Mouse (Mus musculus): ENCODE data around the gene Bcl9. TPM values are rescaled to one million over a fixed set of nuclear protein-coding genes. Genes with fewer than 3 reads are reported as not detected.

The Bcl9 gene
- polyA plus RNA-seq, 1 experiment from 2014 or later, result 102 TPM

GRCm38 (mm10) chr3:97180527-97180926, 117.2 kb downstream of the Bcl9 start:
- Histone ChIP-seq H3K9ac (replicated peaks; ENCODE audit: low read depth, low read length) (no peak overlapping the region), H3K4me3 (replicated peaks; ENCODE audit: low read length) (no peak overlapping the region), H3K27ac (ENCODE audit: low read length) (no peak overlapping the region), H3K4me2 (ENCODE audit: low read length) (no peak overlapping the region), H3K4me1 (replicated peaks; ENCODE audit: control insufficient read depth, insufficient read depth, low read length) (no peaks in the 10 kb centered on the region), H3K9me3 (ENCODE audit: control insufficient read depth, low read length) (no peaks in the 10 kb centered on the region), H3K36me3 (ENCODE audit: control insufficient read depth, insufficient read depth) (no peaks in the 10 kb centered on the region), H3K27me3 (replicated peaks; ENCODE audit: control insufficient read depth, insufficient read depth, low read length) (no peaks in the 10 kb centered on the region)
- ATAC-seq, result no peak
- 56% methylated on average over 6 of the region's 6 CpGs for WGBS

GRCm38 (mm10) chr3:97178885-97179284, 118.8 kb downstream of the Bcl9 start:
- Histone ChIP-seq H3K4me2 (ENCODE audit: low read length) (no peak overlapping the region), H3K36me3 (ENCODE audit: control insufficient read depth, insufficient read depth) (no peaks in the 10 kb centered on the region), H3K4me3 (replicated peaks; ENCODE audit: low read length) (no peak overlapping the region), H3K27me3 (replicated peaks; ENCODE audit: control insufficient read depth, insufficient read depth, low read length) (no peaks in the 10 kb centered on the region), H3K9ac (replicated peaks; ENCODE audit: low read depth, low read length) (no peak overlapping the region), H3K27ac (ENCODE audit: low read length) (no peak overlapping the region), H3K4me1 (replicated peaks; ENCODE audit: control insufficient read depth, insufficient read depth, low read length) (no peaks in the 10 kb centered on the region), H3K9me3 (ENCODE audit: control insufficient read depth, low read length) (no peaks in the 10 kb centered on the region)
- ATAC-seq, result no peak
- WGBS, result 65% methylated on average over 6 of the region's 6 CpGs

- H3K27ac ChIP-seq (ENCODE audit: low read length), result no peak overlapping the region
- no peaks in the 10 kb centered on the region for H3K9me3 ChIP-seq (ENCODE audit: control insufficient read depth, low read length)
- no peaks in the 10 kb centered on the region for H3K36me3 ChIP-seq (ENCODE audit: control insufficient read depth, insufficient read depth)
- 85% methylated on average over 5 of the region's 5 CpGs for WGBS
- no peak overlapping the region for H3K4me3 ChIP-seq (replicated peaks; ENCODE audit: low read length)
- H3K27me3 ChIP-seq (replicated peaks; ENCODE audit: control insufficient read depth, insufficient read depth, low read length), result no peaks in the 10 kb centered on the region
- H3K4me1 ChIP-seq (replicated peaks; ENCODE audit: control insufficient read depth, insufficient read depth, low read length), result no peaks in the 10 kb centered on the region
- H3K9ac ChIP-seq (replicated peaks; ENCODE audit: low read depth, low read length), result no peak overlapping the region
- H3K4me2 ChIP-seq (ENCODE audit: low read length), result no peak overlapping the region
- ATAC-seq, result no peak
These were observed 125.1 kb downstream of the Bcl9 start for GRCm38 (mm10) chr3:97172632-97173031.

GRCm38 (mm10) chr3:97172231-97172630, 125.5 kb downstream of the Bcl9 start:
- H3K4me1 ChIP-seq (replicated peaks; ENCODE audit: control insufficient read depth, insufficient read depth, low read length), result no peaks in the 10 kb centered on the region
- no peak overlapping the region for H3K4me3 ChIP-seq (replicated peaks; ENCODE audit: low read length)
- H3K9ac ChIP-seq (replicated peaks; ENCODE audit: low read depth, low read length), result no peak overlapping the region
- H3K9me3 ChIP-seq (ENCODE audit: control insufficient read depth, low read length), result no peaks in the 10 kb centered on the region
- H3K4me2 ChIP-seq (ENCODE audit: low read length), result no peak overlapping the region
- ATAC-seq, result no peak
- no peaks in the 10 kb centered on the region for H3K27me3 ChIP-seq (replicated peaks; ENCODE audit: control insufficient read depth, insufficient read depth, low read length)
- no peaks in the 10 kb centered on the region for H3K36me3 ChIP-seq (ENCODE audit: control insufficient read depth, insufficient read depth)
- WGBS, result 62% methylated on average over 9 of the region's 9 CpGs
- no peak overlapping the region for H3K27ac ChIP-seq (ENCODE audit: low read length)

GRCm38 (mm10) chr3:97171531-97171930, 126.2 kb downstream of the Bcl9 start:
- Histone ChIP-seq H3K9ac (replicated peaks; ENCODE audit: low read depth, low read length) (no peak overlapping the region), H3K36me3 (ENCODE audit: control insufficient read depth, insufficient read depth) (no peaks in the 10 kb centered on the region), H3K27me3 (replicated peaks; ENCODE audit: control insufficient read depth, insufficient read depth, low read length) (no peaks in the 10 kb centered on the region), H3K4me1 (replicated peaks; ENCODE audit: control insufficient read depth, insufficient read depth, low read length) (no peaks in the 10 kb centered on the region), H3K4me2 (ENCODE audit: low read length) (no peak overlapping the region), H3K27ac (ENCODE audit: low read length) (no peak overlapping the region), H3K4me3 (replicated peaks; ENCODE audit: low read length) (no peak overlapping the region), H3K9me3 (ENCODE audit: control insufficient read depth, low read length) (no peaks in the 10 kb centered on the region)
- ATAC-seq, result no peak
- WGBS, result 85% methylated on average over 6 of the region's 6 CpGs

- Histone ChIP-seq H3K4me1 (replicated peaks; ENCODE audit: control insufficient read depth, insufficient read depth, low read length) (no peaks in the 10 kb centered on the region), H3K4me2 (ENCODE audit: low read length) (no peak overlapping the region), H3K27ac (ENCODE audit: low read length) (no peak overlapping the region), H3K36me3 (ENCODE audit: control insufficient read depth, insufficient read depth) (no peaks in the 10 kb centered on the region), H3K9me3 (ENCODE audit: control insufficient read depth, low read length) (no peaks in the 10 kb centered on the region), H3K9ac (replicated peaks; ENCODE audit: low read depth, low read length) (no peak overlapping the region), H3K27me3 (replicated peaks; ENCODE audit: control insufficient read depth, insufficient read depth, low read length) (no peaks in the 10 kb centered on the region), H3K4me3 (replicated peaks; ENCODE audit: low read length) (no peak overlapping the region)
- ATAC-seq, result no peak
- 83% methylated on average over 4 of the region's 4 CpGs for WGBS
These were observed 130.6 kb downstream of the Bcl9 start for GRCm38 (mm10) chr3:97167126-97167525.

GRCm38 (mm10) chr3:97164477-97164876, 133.2 kb downstream of the Bcl9 start:
- Histone ChIP-seq H3K4me3 (replicated peaks; ENCODE audit: low read length) (no peak overlapping the region), H3K9me3 (ENCODE audit: control insufficient read depth, low read length) (no peaks in the 10 kb centered on the region), H3K36me3 (ENCODE audit: control insufficient read depth, insufficient read depth) (no peaks in the 10 kb centered on the region), H3K27me3 (replicated peaks; ENCODE audit: control insufficient read depth, insufficient read depth, low read length) (no peaks in the 10 kb centered on the region), H3K27ac (ENCODE audit: low read length) (no peak overlapping the region), H3K4me1 (replicated peaks; ENCODE audit: control insufficient read depth, insufficient read depth, low read length) (peaks cover 7% of the 10 kb centered on the region), H3K9ac (replicated peaks; ENCODE audit: low read depth, low read length) (no peak overlapping the region), H3K4me2 (ENCODE audit: low read length) (no peak overlapping the region)
- ATAC-seq, result no peak
- 85% methylated on average over 4 of the region's 4 CpGs for WGBS

GRCm38 (mm10) chr3:97161773-97162172, 135.9 kb downstream of the Bcl9 start:
- ATAC-seq, result no peak
- no peak overlapping the region for H3K27ac ChIP-seq (ENCODE audit: low read length)
- 60% methylated on average over 4 of the region's 4 CpGs for WGBS
- no peaks in the 10 kb centered on the region for H3K36me3 ChIP-seq (ENCODE audit: control insufficient read depth, insufficient read depth)
- no peak overlapping the region for H3K4me2 ChIP-seq (ENCODE audit: low read length)
- no peak overlapping the region for H3K9ac ChIP-seq (replicated peaks; ENCODE audit: low read depth, low read length)
- H3K27me3 ChIP-seq (replicated peaks; ENCODE audit: control insufficient read depth, insufficient read depth, low read length), result no peaks in the 10 kb centered on the region
- no peaks in the 10 kb centered on the region for H3K9me3 ChIP-seq (ENCODE audit: control insufficient read depth, low read length)
- H3K4me1 ChIP-seq (replicated peaks; ENCODE audit: control insufficient read depth, insufficient read depth, low read length), result peaks cover 12% of the 10 kb centered on the region
- H3K4me3 ChIP-seq (replicated peaks; ENCODE audit: low read length), result no peak overlapping the region

- Histone ChIP-seq H3K4me2 (ENCODE audit: low read length) (no peak overlapping the region), H3K36me3 (ENCODE audit: control insufficient read depth, insufficient read depth) (no peaks in the 10 kb centered on the region)
These were observed 136.8 kb downstream of the Bcl9 start for GRCm38 (mm10) chr3:97160908-97161307.

GRCm38 (mm10) chr3:97159986-97160385, 137.7 kb downstream of the Bcl9 start:
- peaks cover 12% of the 10 kb centered on the region for H3K4me1 ChIP-seq (replicated peaks; ENCODE audit: control insufficient read depth, insufficient read depth, low read length)
- no peak overlapping the region for H3K4me3 ChIP-seq (replicated peaks; ENCODE audit: low read length)
- H3K9ac ChIP-seq (replicated peaks; ENCODE audit: low read depth, low read length), result no peak overlapping the region
- no peaks in the 10 kb centered on the region for H3K36me3 ChIP-seq (ENCODE audit: control insufficient read depth, insufficient read depth)
- no peak overlapping the region for H3K27ac ChIP-seq (ENCODE audit: low read length)
- no peak for ATAC-seq
- no peak overlapping the region; the same call in 1 of the 2 replicates for H3K4me2 ChIP-seq (ENCODE audit: low read length)
- H3K9me3 ChIP-seq (ENCODE audit: control insufficient read depth, low read length), result no peaks in the 10 kb centered on the region
- no peaks in the 10 kb centered on the region for H3K27me3 ChIP-seq (replicated peaks; ENCODE audit: control insufficient read depth, insufficient read depth, low read length)
- WGBS, result 71% methylated on average over 2 of the region's 2 CpGs

More at GRCm38 (mm10) chr3:97160908-97161307, 136.8 kb downstream of the Bcl9 start:
- ATAC-seq, result no peak
- Histone ChIP-seq H3K9me3 (ENCODE audit: control insufficient read depth, low read length) (no peaks in the 10 kb centered on the region), H3K27ac (ENCODE audit: low read length) (no peak overlapping the region), H3K27me3 (replicated peaks; ENCODE audit: control insufficient read depth, insufficient read depth, low read length) (no peaks in the 10 kb centered on the region), H3K4me1 (replicated peaks; ENCODE audit: control insufficient read depth, insufficient read depth, low read length) (peaks cover 12% of the 10 kb centered on the region), H3K9ac (replicated peaks; ENCODE audit: low read depth, low read length) (no peak overlapping the region; the same call in 1 of the 2 replicates), H3K4me3 (replicated peaks; ENCODE audit: low read length) (no peak overlapping the region)
- 35% methylated on average over 10 of the region's 10 CpGs for WGBS

Data from forebrain, embryonic 16.5 days (tissue).